Mouse (Mus musculus): ENCODE measurements around the gene Gm20431. TPM values are rescaled to one million over a fixed set of nuclear protein-coding genes. Genes with fewer than 3 reads are reported as not detected.

Gene Gm20431
- total and polyA plus RNA-seq, 2 experiments from 2014 or later = 12.0 TPM; not detected in 1

GRCm38 (mm10) chr2:167695491-167695890, 34.2 kb upstream of the Gm20431 start:
- Histone ChIP-seq H3K9me3 (ENCODE audit: low read length) (no peaks in the 10 kb centered on the region), H3K9ac (replicated peaks; ENCODE audit: low read length, poor library complexity, severe bottlenecking) (no peak overlapping the region), H3K4me1 (ENCODE audit: insufficient read depth, low read length) (no peaks in the 10 kb centered on the region), H3K27me3 (ENCODE audit: insufficient read depth, low read length) (peaks cover 14% of the 10 kb centered on the region), H3K4me3 (ENCODE audit: low read depth, low read length) (no peak overlapping the region), H3K4me2 (ENCODE audit: low read depth, low read length, poor library complexity, severe bottlenecking) (no peak overlapping the region), H3K36me3 (ENCODE audit: insufficient read depth, low read length) (no peaks in the 10 kb centered on the region), H3K27ac (ENCODE audit: low read depth, low read length) (no peak overlapping the region)
- 77% methylated on average over 14 of the region's 14 CpGs for WGBS
- DNase-seq (ENCODE audit: low spot score) (no peak), ATAC-seq (ENCODE audit: low FRiP score) (no peak)
- no peak for TF ChIP-seq CTCF (IDR thresholded peaks at IDR 0.05)

GRCm38 (mm10) chr2:167694963-167695362, 33.7 kb upstream of the Gm20431 start:
- no peak overlapping the region for H3K4me3 ChIP-seq (ENCODE audit: low read depth, low read length)
- 93% methylated on average over 7 of the region's 7 CpGs for WGBS
- no peak for TF ChIP-seq CTCF (IDR thresholded peaks at IDR 0.05)
- peaks cover 16% of the 10 kb centered on the region for H3K27me3 ChIP-seq (ENCODE audit: insufficient read depth, low read length)
- H3K27ac ChIP-seq (ENCODE audit: low read depth, low read length) = no peak overlapping the region
- H3K4me2 ChIP-seq (ENCODE audit: low read depth, low read length, poor library complexity, severe bottlenecking) = no peak overlapping the region
- ATAC-seq (ENCODE audit: low FRiP score) = no peak
- H3K4me1 ChIP-seq (ENCODE audit: insufficient read depth, low read length) = no peaks in the 10 kb centered on the region
- no peak overlapping the region for H3K9ac ChIP-seq (replicated peaks; ENCODE audit: low read length, poor library complexity, severe bottlenecking)
- no peaks in the 10 kb centered on the region for H3K9me3 ChIP-seq (ENCODE audit: low read length)
- H3K36me3 ChIP-seq (ENCODE audit: insufficient read depth, low read length) = no peaks in the 10 kb centered on the region
- no peak for DNase-seq (ENCODE audit: low spot score)

GRCm38 (mm10) chr2:167694244-167694643, 32.9 kb upstream of the Gm20431 start:
- TF ChIP-seq CTCF (IDR thresholded peaks at IDR 0.05) = no peak
- no peaks in the 10 kb centered on the region for H3K9me3 ChIP-seq (ENCODE audit: low read length)
- WGBS = 46% methylated on average over 1 of the region's 1 CpGs

GRCm38 (mm10) chr2:167693540-167693939, 32.2 kb upstream of the Gm20431 start:
- no peak overlapping the region for H3K4me3 ChIP-seq (ENCODE audit: low read depth, low read length)
- no peaks in the 10 kb centered on the region for H3K4me1 ChIP-seq (ENCODE audit: insufficient read depth, low read length)
- WGBS = 96% methylated on average over 2 of the region's 2 CpGs
- peaks cover 16% of the 10 kb centered on the region for H3K27me3 ChIP-seq (ENCODE audit: insufficient read depth, low read length)
- no peaks in the 10 kb centered on the region for H3K9me3 ChIP-seq (ENCODE audit: low read length)
- no peaks in the 10 kb centered on the region for H3K36me3 ChIP-seq (ENCODE audit: insufficient read depth, low read length)
- DNase-seq (ENCODE audit: low spot score) (no peak), ATAC-seq (ENCODE audit: low FRiP score) (no peak)
- no peak overlapping the region for H3K4me2 ChIP-seq (ENCODE audit: low read depth, low read length, poor library complexity, severe bottlenecking)
- no peak for TF ChIP-seq CTCF (IDR thresholded peaks at IDR 0.05)
- no peak overlapping the region for H3K27ac ChIP-seq (ENCODE audit: low read depth, low read length)
- H3K9ac ChIP-seq (replicated peaks; ENCODE audit: low read length, poor library complexity, severe bottlenecking) = no peak overlapping the region

More at GRCm38 (mm10) chr2:167694244-167694643, 32.9 kb upstream of the Gm20431 start:
- H3K4me3 ChIP-seq (ENCODE audit: low read depth, low read length) = no peak overlapping the region
- H3K27me3 ChIP-seq (ENCODE audit: insufficient read depth, low read length) = peaks cover 16% of the 10 kb centered on the region
- no peak for ATAC-seq (ENCODE audit: low FRiP score)
- DNase-seq (ENCODE audit: low spot score) = no peak
- no peak overlapping the region for H3K4me2 ChIP-seq (ENCODE audit: low read depth, low read length, poor library complexity, severe bottlenecking)
- no peak overlapping the region for H3K9ac ChIP-seq (replicated peaks; ENCODE audit: low read length, poor library complexity, severe bottlenecking)
- H3K36me3 ChIP-seq (ENCODE audit: insufficient read depth, low read length) = no peaks in the 10 kb centered on the region
- no peak overlapping the region for H3K27ac ChIP-seq (ENCODE audit: low read depth, low read length)
- H3K4me1 ChIP-seq (ENCODE audit: insufficient read depth, low read length) = no peaks in the 10 kb centered on the region

- no peak for TF ChIP-seq CTCF (IDR thresholded peaks at IDR 0.05)
- ATAC-seq (ENCODE audit: low FRiP score) = no peak
These were observed 31.5 kb upstream of the Gm20431 start for GRCm38 (mm10) chr2:167692831-167693230.

GRCm38 (mm10) chr2:167691871-167692661, 30.8 kb upstream of the Gm20431 start:
- H3K27me3 ChIP-seq (ENCODE audit: insufficient read depth, low read length) = peaks cover 16% of the 10 kb centered on the region
- no peaks in the 10 kb centered on the region for H3K9me3 ChIP-seq (ENCODE audit: low read length)
- no peaks in the 10 kb centered on the region for H3K4me1 ChIP-seq (ENCODE audit: insufficient read depth, low read length)
- DNase-seq (ENCODE audit: low spot score) (no peak), ATAC-seq (ENCODE audit: low FRiP score) (no peak)
- H3K9ac ChIP-seq (replicated peaks; ENCODE audit: low read length, poor library complexity, severe bottlenecking) = no peak overlapping the region
- H3K27ac ChIP-seq (ENCODE audit: low read depth, low read length) = no peak overlapping the region
- WGBS = 89% methylated on average over 14 of the region's 14 CpGs
- no peak overlapping the region for H3K4me3 ChIP-seq (ENCODE audit: low read depth, low read length)
- no peak for TF ChIP-seq CTCF (IDR thresholded peaks at IDR 0.05)
- no peaks in the 10 kb centered on the region for H3K36me3 ChIP-seq (ENCODE audit: insufficient read depth, low read length)
- H3K4me2 ChIP-seq (ENCODE audit: low read depth, low read length, poor library complexity, severe bottlenecking) = no peak overlapping the region

More at GRCm38 (mm10) chr2:167692831-167693230, 31.5 kb upstream of the Gm20431 start:
- 80% methylated on average over 3 of the region's 3 CpGs for WGBS
- Histone ChIP-seq H3K27me3 (ENCODE audit: insufficient read depth, low read length) (peaks cover 16% of the 10 kb centered on the region), H3K9me3 (ENCODE audit: low read length) (no peaks in the 10 kb centered on the region), H3K4me2 (ENCODE audit: low read depth, low read length, poor library complexity, severe bottlenecking) (no peak overlapping the region), H3K9ac (replicated peaks; ENCODE audit: low read length, poor library complexity, severe bottlenecking) (no peak overlapping the region), H3K4me3 (ENCODE audit: low read depth, low read length) (no peak overlapping the region), H3K36me3 (ENCODE audit: insufficient read depth, low read length) (no peaks in the 10 kb centered on the region), H3K27ac (ENCODE audit: low read depth, low read length) (no peak overlapping the region), H3K4me1 (ENCODE audit: insufficient read depth, low read length) (no peaks in the 10 kb centered on the region)
- DNase-seq (ENCODE audit: low spot score) = no peak

Data from midbrain, postnatal 0 days (tissue).